Mouse (Mus musculus) adrenal gland, postnatal 4 days (tissue): ENCODE results near the gene Sap30. TPM values are rescaled to one million over a fixed set of nuclear protein-coding genes. Genes with fewer than 3 reads are reported as not detected.

Experiments used
- DNase-seq, 2 experiments: peaks; one replicate each; pipeline ENCODE4 v3.0.0; 2021 to 2022; ENCODE audit warnings: low spot score in 2 of 2, mixed read lengths in 2 of 2
- total RNA-seq, 2 experiments: library from RNA; stranded (reverse); gene quantifications; 2 replicates each; pipeline ENCODE4 v1.2.3; 2021

Sap30 gene
- total RNA-seq, 2 experiments from 2014 or later: 15.6 to 15.9 TPM

GRCm38 (mm10) chr8:57441556-57441955 is 46.1 kb downstream of the Sap30 start:
- no peak for DNase-seq

DNA sequence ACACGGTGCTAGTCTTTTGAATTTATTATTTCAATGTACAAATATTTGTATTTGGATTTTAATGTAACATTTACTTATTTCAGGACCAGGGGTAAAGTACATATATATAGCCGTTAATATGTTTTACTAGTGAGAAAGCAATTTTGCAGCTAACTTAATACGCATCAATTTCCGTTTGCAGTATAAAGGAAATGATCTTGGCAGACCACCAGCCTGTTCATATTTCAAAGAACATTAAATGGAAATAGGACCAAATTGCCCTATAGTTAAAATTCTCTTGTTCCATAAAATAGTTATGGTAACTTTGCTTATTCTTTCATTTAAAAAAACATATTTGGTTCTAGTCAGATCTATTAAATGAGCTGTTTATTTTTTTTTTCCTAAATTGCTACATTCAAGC is 46.5 kb downstream of the Sap30 start:
- DNase-seq: no peak

GRCm38 (mm10) chr8:57436437-57436796 is 51.2 kb downstream of the Sap30 start:
- no peak for DNase-seq

DNA sequence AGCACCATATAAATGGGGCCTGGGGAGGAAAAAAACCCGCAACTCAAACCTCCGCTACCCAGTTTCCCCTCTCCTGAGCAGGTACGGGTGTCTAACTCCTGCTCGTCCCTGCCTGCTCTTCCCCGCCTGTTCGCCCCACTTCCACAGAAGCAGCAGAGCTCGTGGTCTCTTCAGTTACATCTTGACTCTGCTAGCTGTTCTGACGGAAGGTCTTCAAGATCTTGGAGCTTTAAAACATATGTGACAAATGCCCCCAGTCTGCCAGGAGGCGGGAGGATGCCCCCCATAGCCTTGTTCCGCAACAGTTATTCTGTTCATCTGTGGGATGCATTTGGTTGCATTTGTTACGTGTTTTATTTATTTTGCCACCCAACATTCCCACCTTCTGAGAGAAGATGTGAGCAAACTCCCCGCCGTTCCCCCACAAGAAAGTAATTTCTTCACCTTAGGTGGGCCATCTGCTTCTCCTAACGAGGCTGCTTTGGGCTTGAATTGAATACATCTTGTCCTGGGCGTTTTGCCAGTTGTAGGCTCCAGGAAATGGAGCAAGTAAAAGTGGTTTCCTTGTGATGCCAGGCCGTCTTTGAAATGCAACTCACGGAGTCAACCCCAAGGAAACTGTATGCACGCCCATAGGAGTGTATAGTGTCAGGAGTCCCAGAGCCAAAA is 51.8 kb downstream of the Sap30 start:
- peak in 1 of 2 experiments; percentile 14 for DNase-seq

- DNase-seq: no peak
Measured at GRCm38 (mm10) chr8:57432802-57433201, 54.9 kb downstream of the Sap30 start.

Other genes starting within 250 kb of the Sap30 start
- 10 to 100 TPM; 59.6 to 63.5 TPM for gene Hand2, start 166.9 kb downstream of the Sap30 start, total RNA-seq
- 1 to 10 TPM; 1.5 to 1.9 TPM for gene Scrg1, start 31.9 kb downstream of the Sap30 start, total RNA-seq
- gene Hmgb2, start 24.0 kb upstream of the Sap30 start, total RNA-seq: 100 to 1,000 TPM; 172 to 189 TPM
- gene Galnt7, start 165.2 kb upstream of the Sap30 start, total RNA-seq: 10 to 100 TPM; 20.9 to 23.7 TPM